Mouse (Mus musculus) heart, postnatal 10 days (tissue): ENCODE data around the gene Mtrex. TPM values are rescaled to one million over a fixed set of nuclear protein-coding genes. Genes with fewer than 3 reads are reported as not detected.

Experiments used
- DNase-seq, 2 experiments: peaks; one replicate each; pipeline ENCODE4 v3.0.0; 2021
- intact Hi-C: fragments of 180-260 bp; cut with DNase I; formaldehyde crosslinking; loops from one replicate; pipeline ENCODE4 v1.15.1; 2025
- total RNA-seq, 2 experiments: library from RNA; stranded (reverse); gene quantifications; 2 replicates each; pipeline ENCODE4 v1.2.3; 2021

Gene Mtrex
- total RNA-seq, 2 experiments from 2014 or later: 29.4 to 31.6 TPM

- intact Hi-C loops: no loop called here
Measured at GRCm38 (mm10) chr13:112870039-112870690, 57.0 kb downstream of the Mtrex start.

GRCm38 (mm10) chr13:112867381-112867780 lies 59.8 kb downstream of the Mtrex start:
- intact Hi-C loops: no loop called here
- no peak for DNase-seq

More at GRCm38 (mm10) chr13:112870039-112870690, 57.0 kb downstream of the Mtrex start:
- DNase-seq: no peak

- intact Hi-C loops: no loop called here
- no peak for DNase-seq
Measured at GRCm38 (mm10) chr13:112866782-112867181, 60.4 kb downstream of the Mtrex start.

GRCm38 (mm10) chr13:112862978-112863677 lies 64.1 kb downstream of the Mtrex start:
- intact Hi-C loops: loop anchor here (2.0 kb wide), 1 partner anchor 188 kb away; no protein-coding TSS in a partner anchor
- DNase-seq: no peak

DNA sequence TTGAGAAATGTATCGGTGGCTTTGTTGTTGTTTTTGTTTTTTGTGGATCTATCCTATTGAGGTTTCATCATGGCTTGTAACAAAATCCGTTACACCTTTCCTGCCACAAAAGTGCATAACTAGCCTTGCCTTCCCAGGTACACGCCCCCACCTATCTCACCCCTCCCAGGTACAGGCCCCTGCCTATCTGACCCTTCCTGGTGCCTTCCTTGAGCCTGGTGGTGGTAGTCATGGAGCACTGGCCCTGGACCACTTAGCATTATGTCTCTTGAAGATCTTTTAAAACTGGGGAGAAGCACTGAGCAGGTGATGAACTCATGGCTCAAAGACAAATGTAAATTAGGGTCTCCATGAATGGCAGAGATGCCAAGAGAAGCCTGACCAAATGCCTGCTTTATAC lies 64.9 kb downstream of the Mtrex start:
- DNase-seq: no peak
- intact Hi-C loops: loop anchor here (2.0 kb wide), 1 partner anchor 188 kb away; no protein-coding TSS in a partner anchor

DNA sequence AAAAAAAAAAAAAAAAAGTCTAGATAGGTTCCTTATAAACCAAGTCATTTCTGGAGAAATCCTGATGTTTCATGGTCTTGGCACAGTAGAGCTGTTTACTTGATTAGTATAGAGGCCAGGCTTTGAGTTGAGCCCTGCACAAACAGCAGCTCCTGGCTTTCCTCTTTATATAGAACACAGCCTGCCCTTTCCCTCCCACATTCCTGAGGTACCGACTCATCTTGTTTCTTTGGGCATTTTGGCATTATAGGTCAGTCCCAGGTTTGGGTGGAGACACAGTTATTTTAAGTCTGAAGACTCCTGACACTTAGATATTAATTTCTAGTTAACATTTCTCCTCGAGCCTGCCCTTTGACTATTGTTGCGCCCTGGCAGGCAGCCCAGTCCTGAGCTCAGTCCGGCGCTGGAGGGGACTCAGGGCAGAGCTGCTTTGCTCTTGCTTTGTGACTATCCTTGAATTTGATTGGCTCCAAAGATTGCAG lies 65.3 kb downstream of the Mtrex start:
- peak; percentile 68 to 74 for DNase-seq
- intact Hi-C loops: loop anchor here (2.0 kb wide), 1 partner anchor 187 kb away; no protein-coding TSS in a partner anchor

DNA sequence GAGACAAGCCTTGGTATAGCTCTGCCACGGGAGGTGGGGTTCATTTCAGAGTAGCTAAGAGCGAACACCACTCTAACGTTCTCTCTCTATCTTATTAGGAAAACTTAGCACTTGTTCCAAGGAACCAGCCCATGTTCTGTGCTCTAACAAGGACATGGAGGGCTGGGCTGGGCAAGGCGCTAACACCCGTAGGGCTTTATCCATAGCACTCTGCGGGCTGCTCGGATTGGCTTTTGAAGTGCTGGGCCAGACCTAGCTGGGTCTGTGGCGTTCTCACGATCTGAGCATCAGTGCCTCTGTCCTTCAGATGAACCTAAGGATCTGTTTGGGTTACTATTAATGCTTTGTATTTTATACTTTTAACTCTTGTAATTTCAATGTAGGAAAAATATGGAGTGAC lies 66.3 kb downstream of the Mtrex start:
- intact Hi-C loops: no loop called here
- DNase-seq: no peak

DNA sequence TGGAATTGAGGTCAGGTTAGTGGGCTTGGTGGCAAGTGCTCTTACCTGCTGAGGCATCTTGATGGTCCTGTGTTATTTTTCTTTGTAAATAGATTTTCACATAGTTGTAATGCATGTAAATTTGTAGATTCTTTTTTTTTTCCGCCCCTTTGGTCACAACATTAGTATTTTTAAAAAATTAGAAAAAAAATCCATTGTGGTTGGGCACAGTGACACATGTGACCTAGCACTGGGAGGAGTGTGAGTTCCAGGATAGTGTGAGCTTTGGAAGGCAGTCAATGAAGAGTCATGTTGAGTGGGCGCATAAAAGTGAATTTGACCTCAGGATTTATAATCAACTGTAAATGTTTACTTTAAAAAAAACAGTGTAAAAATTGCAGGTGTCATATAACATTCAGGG lies 66.8 kb downstream of the Mtrex start:
- intact Hi-C loops: no loop called here

DNA sequence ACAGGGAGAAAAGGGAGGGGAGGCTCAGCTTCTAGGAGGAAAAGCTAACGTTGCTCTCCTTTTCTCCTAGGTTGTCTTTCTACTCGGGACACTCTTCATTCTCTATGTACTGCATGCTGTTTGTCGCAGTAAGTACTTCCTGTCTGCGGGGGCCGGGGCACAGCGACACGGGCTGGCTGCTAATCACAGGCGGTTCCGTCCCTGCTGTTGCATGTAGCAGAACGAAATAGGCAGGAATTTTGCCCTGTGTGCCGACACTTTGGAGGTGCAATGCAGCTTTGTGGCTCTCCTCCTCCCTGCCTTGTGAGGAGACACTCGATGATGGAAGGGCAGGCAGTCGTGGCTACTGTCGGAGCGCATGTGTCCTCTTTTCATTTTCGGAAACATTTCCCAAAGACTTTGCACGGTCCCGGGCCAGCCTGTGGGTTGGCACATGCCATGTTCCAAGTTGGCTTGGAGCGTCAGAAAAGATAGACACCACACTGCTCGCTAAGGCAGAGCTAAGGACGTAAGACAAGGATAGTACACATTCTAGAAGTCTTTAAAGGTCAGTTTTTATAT lies 67.5 kb downstream of the Mtrex start:
- intact Hi-C loops: no loop called here
- DNase-seq: no peak

More for the DNA sequence above, 66.8 kb downstream of the Mtrex start:
- DNase-seq: no peak

DNA sequence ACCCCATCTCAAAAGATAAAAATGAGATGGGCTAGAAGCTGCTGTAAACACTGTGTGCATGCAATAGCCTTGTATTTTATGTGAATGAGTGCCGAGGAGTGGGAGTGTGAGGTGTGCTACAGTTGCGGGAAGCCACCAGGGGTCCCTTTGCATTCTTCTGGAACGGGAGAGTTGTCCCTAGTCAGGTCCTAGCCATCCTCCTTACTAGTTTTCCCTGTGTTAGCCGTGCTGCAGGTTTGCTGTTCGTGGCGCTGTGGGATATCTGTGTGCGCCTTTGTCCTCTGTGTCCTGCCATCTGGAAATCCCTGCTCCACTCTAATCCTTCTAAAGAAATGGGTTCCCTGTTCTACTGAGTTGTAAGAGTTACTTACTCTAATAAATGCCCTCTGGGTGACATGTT lies 69.3 kb downstream of the Mtrex start:
- no peak for DNase-seq
- intact Hi-C loops: no loop called here

GRCm38 (mm10) chr13:112854402-112854801 lies 72.8 kb downstream of the Mtrex start:
- intact Hi-C loops: no loop called here
- DNase-seq: no peak

DNA sequence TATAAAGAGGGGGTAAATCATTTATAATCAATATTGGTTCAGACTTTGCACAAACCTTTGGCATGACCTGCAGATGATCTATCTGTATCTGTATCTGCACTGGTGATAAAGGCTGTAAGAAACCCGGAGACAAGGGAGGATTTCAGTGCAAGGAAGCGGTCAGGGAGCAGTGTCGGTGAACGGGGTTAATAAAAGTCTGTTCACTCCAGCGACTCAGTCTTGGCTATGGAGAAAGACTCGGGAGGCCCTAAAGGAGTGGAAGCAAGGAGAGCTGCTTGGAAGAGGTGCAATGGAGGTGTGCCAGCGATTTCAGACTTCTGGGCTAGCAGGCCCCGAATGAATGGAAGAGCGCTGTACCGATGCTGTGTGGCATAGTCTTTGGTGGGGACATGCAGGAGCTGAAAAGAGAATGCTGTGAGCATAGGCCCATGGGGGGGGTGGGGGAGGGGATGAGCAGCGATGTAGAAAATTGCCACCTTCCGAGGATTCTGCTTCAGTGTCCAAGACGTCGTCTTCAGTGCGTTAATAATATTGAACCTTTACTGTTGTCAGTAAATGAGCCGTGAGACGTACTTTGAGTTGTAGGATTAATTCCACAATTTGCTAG lies 73.4 kb downstream of the Mtrex start:
- no peak for DNase-seq
- intact Hi-C loops: no loop called here

DNA sequence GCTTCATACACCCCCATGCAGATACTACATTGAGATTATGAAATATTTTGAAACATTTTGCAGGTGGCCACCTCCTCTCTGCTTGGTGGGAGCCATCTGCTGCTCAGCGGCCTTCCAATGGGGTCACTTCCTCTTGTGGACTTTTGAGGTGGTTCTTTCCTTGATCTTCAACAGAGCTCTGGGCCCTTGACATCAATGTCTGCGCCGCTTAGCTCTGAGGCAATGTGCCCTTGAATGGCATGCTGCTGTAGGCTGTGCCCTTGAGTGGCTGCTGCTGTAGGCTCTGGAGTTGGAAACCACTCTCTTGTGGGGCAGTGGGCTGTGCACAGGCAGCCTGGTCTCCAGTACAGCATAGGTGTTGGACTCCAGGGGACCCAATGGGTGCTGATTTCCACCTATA lies 81.3 kb downstream of the Mtrex start:
- intact Hi-C loops: no loop called here
- no peak for DNase-seq

- intact Hi-C loops: no loop called here
- DNase-seq: no peak
Measured at GRCm38 (mm10) chr13:112840241-112841087, 86.7 kb downstream of the Mtrex start.

GRCm38 (mm10) chr13:112838562-112839232 lies 88.5 kb downstream of the Mtrex start:
- no peak for DNase-seq
- intact Hi-C loops: no loop called here

GRCm38 (mm10) chr13:112837621-112838155 lies 89.5 kb downstream of the Mtrex start:
- DNase-seq: no peak
- intact Hi-C loops: no loop called here

- intact Hi-C loops: no loop called here
- no peak for DNase-seq
Measured at GRCm38 (mm10) chr13:112836951-112837350, 90.2 kb downstream of the Mtrex start.

DNA sequence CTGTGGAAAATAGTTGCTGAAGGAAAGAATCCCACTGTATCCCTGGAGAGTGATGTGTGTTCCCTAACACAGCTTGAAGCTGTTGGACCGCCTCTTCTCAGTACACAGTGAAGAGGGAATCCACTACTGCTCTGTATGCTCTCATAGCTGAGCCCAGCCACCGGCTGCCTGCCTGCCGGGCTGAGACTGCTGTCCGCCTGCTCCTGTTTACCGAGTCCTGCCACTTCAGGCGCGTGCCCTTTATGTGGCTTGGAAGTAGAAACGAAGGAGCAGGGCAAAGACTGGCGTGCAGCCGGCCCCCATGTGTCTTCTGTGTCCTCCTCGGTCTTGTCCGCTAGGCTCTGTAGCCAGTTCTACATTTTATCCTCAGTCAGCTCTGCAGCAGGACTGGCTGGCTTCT lies 92.1 kb downstream of the Mtrex start:
- intact Hi-C loops: loop anchor here (2.0 kb wide), 1 partner anchor 24 kb away; no protein-coding TSS in a partner anchor
- peak; percentile 34 to 47 for DNase-seq

DNA sequence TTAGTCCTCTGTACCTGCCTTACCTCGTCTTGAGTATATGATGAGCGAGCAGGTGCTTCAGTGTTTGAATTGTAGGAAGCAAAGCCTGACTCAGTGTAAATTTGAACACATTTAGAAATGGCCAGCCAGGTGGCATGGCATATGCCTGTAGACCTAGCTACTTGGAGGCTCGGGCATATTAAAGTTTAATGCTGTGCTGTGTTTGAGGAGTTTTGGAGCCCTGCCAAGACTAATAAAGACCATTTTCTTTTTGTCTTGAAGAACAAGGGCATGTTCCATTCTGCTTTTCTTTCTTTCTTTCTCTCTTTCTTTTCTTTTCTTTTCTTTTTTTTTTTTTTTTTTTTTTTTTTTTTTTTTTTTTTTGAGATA lies 93.3 kb downstream of the Mtrex start:
- no peak for DNase-seq
- intact Hi-C loops: loop anchor here (2.0 kb wide), 1 partner anchor 23 kb away; no protein-coding TSS in a partner anchor
